Mouse (Mus musculus) MEL (cell line): ENCODE data around the gene Dnajc4.

Experiments used
- CHD1 ChIP-seq: IDR thresholded peaks from 2 replicates; pipeline ENCODE4 v1.6.1; 2012; ENCODE audit warnings: low read depth, mild to moderate bottlenecking, inconsistent platforms, low read length, improper control_type of control experiment
- CTCF ChIP-seq, 3 experiments: IDR thresholded peaks in 2 of 3; conservative IDR thresholded peaks in 1 of 3; 2 replicates each; pipeline ENCODE4 v1.5.1; 2011 to 2012; ENCODE audit warnings: low read length in 3 of 3, low read depth in 2 of 3, mild to moderate bottlenecking in 2 of 3, improper control_type of control experiment in 1 of 3, inconsistent platforms in 1 of 3, mixed read lengths in 1 of 3, moderate library complexity in 1 of 3; ENCODE audit not compliant: control insufficient read depth in 1 of 3, insufficient read depth in 1 of 3, poor library complexity in 1 of 3, severe bottlenecking in 1 of 3
- GABPA ChIP-seq: IDR thresholded peaks from 2 replicates; pipeline ENCODE4 v1.6.1; 2012; ENCODE audit warnings: low read depth, mild to moderate bottlenecking, inconsistent platforms, low read length, improper control_type of control experiment, moderate library complexity
- MAFK ChIP-seq: IDR thresholded peaks from 2 replicates; pipeline ENCODE4 v1.6.1; 2011; ENCODE audit warnings: low read depth, mild to moderate bottlenecking, low read length, improper control_type of control experiment, borderline replicate concordance
- MAZ ChIP-seq: IDR thresholded peaks from 2 replicates; pipeline ENCODE4 v1.6.1; 2012; ENCODE audit warnings: low read depth, mild to moderate bottlenecking, inconsistent platforms, low read length, improper control_type of control experiment
- MEF2A ChIP-seq: IDR thresholded peaks from 2 replicates; pipeline ENCODE4 v1.6.1; 2014; ENCODE audit warnings: low read depth, mild to moderate bottlenecking, inconsistent platforms, low read length, improper control_type of control experiment; ENCODE audit not compliant: poor library complexity, insufficient replicate concordance, severe bottlenecking; ENCODE audit errors: extremely low read depth
- MXI1 ChIP-seq: IDR thresholded peaks from 2 replicates; pipeline ENCODE4 v1.6.1; 2011; ENCODE audit warnings: mild to moderate bottlenecking, low read depth, low read length, improper control_type of control experiment
- POLR2A ChIP-seq, 2 experiments: IDR thresholded peaks; 2 replicates each; pipeline ENCODE4 v1.6.1; 2011 to 2012; ENCODE audit warnings: low read length in 2 of 2, mild to moderate bottlenecking in 2 of 2, control low read depth in 1 of 2, improper control_type of control experiment in 1 of 2, low read depth in 1 of 2, moderate library complexity in 1 of 2; ENCODE audit not compliant: control insufficient read depth in 1 of 2, insufficient read depth in 1 of 2, poor library complexity in 1 of 2
- SMC3 ChIP-seq: IDR thresholded peaks from 2 replicates; pipeline ENCODE4 v1.6.1; 2011; ENCODE audit warnings: low read depth, low read length, improper control_type of control experiment
- ZMIZ1 ChIP-seq: IDR thresholded peaks from 2 replicates; pipeline ENCODE4 v1.6.1; 2012; ENCODE audit warnings: low read depth, mild to moderate bottlenecking, inconsistent platforms, low read length, improper control_type of control experiment, moderate library complexity

- TF ChIP-seq MXI1, result no peak
- no peak for TF ChIP-seq CTCF (IDR thresholded peaks at IDR 0.05 in 2 of 3, conservative IDR thresholded peaks at IDR 0.05 in 1 of 3; ENCODE audit: control insufficient read depth in 1 of 3, insufficient read depth in 1 of 3, low read depth in 2 of 3, low read length in 3 of 3, poor library complexity in 1 of 3, severe bottlenecking in 1 of 3)
- no peak for TF ChIP-seq POLR2A (IDR thresholded peaks at IDR 0.05; ENCODE audit: control insufficient read depth in 1 of 2, insufficient read depth in 1 of 2, low read depth in 1 of 2, low read length in 2 of 2, poor library complexity in 1 of 2)
- TF ChIP-seq SMC3, result no peak
- no peak for TF ChIP-seq MEF2A
- no peak for TF ChIP-seq GABPA
- TF ChIP-seq MAZ, result no peak
- TF ChIP-seq ZMIZ1, result no peak
- TF ChIP-seq MAFK, result no peak
- no peak for TF ChIP-seq CHD1
These were observed 48.7 kb downstream of the Dnajc4 start for GRCm38 (mm10) chr19:6943709-6944108.
